Mouse (Mus musculus): ENCODE measurements around the gene Slc2a4. TPM values are rescaled to one million over a fixed set of nuclear protein-coding genes. Genes with fewer than 3 reads are reported as not detected.
A peak's percentile ranks its signal among the peaks of the same experiment; 100 is the strongest.
"Not testable (repeated sequence)": the region's sequence is repeated elsewhere in the genome, so short reads cannot be mapped to it uniquely, and the experiment has no call there.

Gene Slc2a4
- polyA plus RNA-seq, 1 experiment from 2014 or later, result 25.8 TPM

GRCm38 (mm10) chr11:69917379-69917948, 30.5 kb downstream of the Slc2a4 start:
- 83% methylated on average over 8 of the region's 8 CpGs for WGBS
- Histone ChIP-seq H3K4me3 (no peak overlapping the region), H3K4me2 (peak overlapping the region; percentile 91; the same call in 1 of the 2 replicates), H3K9ac (no peak overlapping the region), H3K27me3 (replicated peaks) (no peaks in the 10 kb centered on the region), H3K9me3 (no peaks in the 10 kb centered on the region), H3K27ac (replicated peaks) (no peak overlapping the region), H3K4me1 (peaks cover 66% of the 10 kb centered on the region), H3K36me3 (peaks cover 56% of the 10 kb centered on the region)
- ATAC-seq (ENCODE audit: extremely low read depth, insufficient number of reproducible peaks, low FRiP score, low TSS enrichment), result no peak

GRCm38 (mm10) chr11:69916652-69917378, 31.2 kb downstream of the Slc2a4 start:
- Histone ChIP-seq H3K27ac (replicated peaks) (peak overlapping the region; percentile 10; the same call in 1 of the 2 replicates), H3K4me2 (peak overlapping the region; percentile 91), H3K36me3 (peaks cover 62% of the 10 kb centered on the region), H3K4me3 (0 out of 2 replicates have a peak overlapping the region, but pooled peaks have one; percentile 13), H3K4me1 (peaks cover 61% of the 10 kb centered on the region)
- WGBS, result 65% methylated on average over 7 of the region's 7 CpGs
- not testable (repeated sequence) for H3K9ac ChIP-seq; H3K27me3 ChIP-seq (replicated peaks); H3K9me3 ChIP-seq; ATAC-seq (ENCODE audit: extremely low read depth, insufficient number of reproducible peaks, low FRiP score, low TSS enrichment)

- WGBS, result 41% methylated on average over 5 of the region's 5 CpGs
- ATAC-seq (ENCODE audit: extremely low read depth, insufficient number of reproducible peaks, low FRiP score, low TSS enrichment), result no peak
- Histone ChIP-seq H3K27ac (replicated peaks) (peak overlapping the region; percentile 10; the same call in 1 of the 2 replicates), H3K4me2 (peak overlapping the region; percentile 91), H3K9me3 (no peaks in the 10 kb centered on the region), H3K27me3 (replicated peaks) (no peaks in the 10 kb centered on the region), H3K4me3 (peak overlapping the region; percentile 79), H3K9ac (peak overlapping the region; percentile 89), H3K4me1 (peaks cover 61% of the 10 kb centered on the region), H3K36me3 (peaks cover 71% of the 10 kb centered on the region)
Measured at GRCm38 (mm10) chr11:69915667-69916627, 32.0 kb downstream of the Slc2a4 start.

GRCm38 (mm10) chr11:69914917-69915430, 33.0 kb downstream of the Slc2a4 start:
- Histone ChIP-seq H3K9me3 (no peaks in the 10 kb centered on the region), H3K36me3 (peaks cover 81% of the 10 kb centered on the region), H3K4me2 (peak overlapping the region; percentile 91), H3K4me3 (peak overlapping the region; percentile 79), H3K27ac (replicated peaks) (peak overlapping the region; percentile 87), H3K9ac (peak overlapping the region; percentile 89), H3K4me1 (peaks cover 61% of the 10 kb centered on the region), H3K27me3 (replicated peaks) (no peaks in the 10 kb centered on the region)
- ATAC-seq (ENCODE audit: extremely low read depth, insufficient number of reproducible peaks, low FRiP score, low TSS enrichment), result no peak
- 33% methylated on average over 9 of the region's 9 CpGs for WGBS

- Histone ChIP-seq H3K9ac (peak overlapping the region; percentile 89), H3K4me3 (peak overlapping the region; percentile 79), H3K27ac (replicated peaks) (peak overlapping the region; percentile 87), H3K9me3 (no peaks in the 10 kb centered on the region), H3K4me1 (peaks cover 59% of the 10 kb centered on the region), H3K4me2 (peak overlapping the region; percentile 91), H3K36me3 (peaks cover 87% of the 10 kb centered on the region), H3K27me3 (replicated peaks) (no peaks in the 10 kb centered on the region)
- no peak; the same call in 1 of the 2 replicates for ATAC-seq (ENCODE audit: extremely low read depth, insufficient number of reproducible peaks, low FRiP score, low TSS enrichment)
- 3% methylated on average over 17 of the region's 17 CpGs for WGBS
Measured at GRCm38 (mm10) chr11:69914372-69914764, 33.6 kb downstream of the Slc2a4 start.

GRCm38 (mm10) chr11:69913554-69914371, 34.2 kb downstream of the Slc2a4 start, which contains the start of gene Gps2:
Gps2 (plus strand) TSS chr11:69913888.
- peak within 1 kb of the TSS; percentile 91 for H3K4me2 ChIP-seq
- H3K27me3 ChIP-seq (replicated peaks), result no peaks in the 10 kb centered on the region
- peak within 1 kb of the TSS; percentile 79 for H3K4me3 ChIP-seq
- 2% methylated on average over 59 of the region's 61 CpGs for WGBS
- H3K4me1 ChIP-seq, result peaks cover 52% of the 10 kb centered on the region
- H3K27ac ChIP-seq (replicated peaks), result peak within 1 kb of the TSS; percentile 87
- ATAC-seq (ENCODE audit: extremely low read depth, insufficient number of reproducible peaks, low FRiP score, low TSS enrichment), result peak; percentile 79
- H3K36me3 ChIP-seq, result peaks cover 89% of the 10 kb centered on the region
- H3K9me3 ChIP-seq, result no peaks in the 10 kb centered on the region
- peak within 1 kb of the TSS; percentile 89 for H3K9ac ChIP-seq

GRCm38 (mm10) chr11:69912716-69913530, 35.1 kb downstream of the Slc2a4 start:
- Histone ChIP-seq H3K9ac (peak overlapping the region; percentile 89), H3K27ac (replicated peaks) (0 out of 2 replicates have a peak overlapping the region, but pooled peaks have one; percentile 21), H3K36me3 (peaks cover 89% of the 10 kb centered on the region), H3K4me1 (peaks cover 44% of the 10 kb centered on the region), H3K4me3 (peak overlapping the region; percentile 79), H3K9me3 (no peaks in the 10 kb centered on the region), H3K27me3 (replicated peaks) (no peaks in the 10 kb centered on the region), H3K4me2 (peak overlapping the region; percentile 91)
- ATAC-seq (ENCODE audit: extremely low read depth, insufficient number of reproducible peaks, low FRiP score, low TSS enrichment), result no peak
- 72% methylated on average over 15 of the region's 15 CpGs for WGBS

GRCm38 (mm10) chr11:69911701-69912100, 36.3 kb downstream of the Slc2a4 start:
- peaks cover 32% of the 10 kb centered on the region for H3K4me1 ChIP-seq
- H3K4me2 ChIP-seq, result no peak overlapping the region
- H3K27me3 ChIP-seq (replicated peaks), result no peaks in the 10 kb centered on the region
- no peak overlapping the region for H3K4me3 ChIP-seq
- peaks cover 89% of the 10 kb centered on the region for H3K36me3 ChIP-seq
- no peaks in the 10 kb centered on the region for H3K9me3 ChIP-seq
- 88% methylated on average over 5 of the region's 6 CpGs for whole genome bisulfite sequencing
- no peak overlapping the region for H3K27ac ChIP-seq (replicated peaks)
- no peak for ATAC-seq (ENCODE audit: extremely low read depth, insufficient number of reproducible peaks, low FRiP score, low TSS enrichment)
- no peak overlapping the region for H3K9ac ChIP-seq

- Histone ChIP-seq H3K9ac (0 out of 2 replicates have a peak overlapping the region, but pooled peaks have one; percentile 19), H3K9me3 (no peaks in the 10 kb centered on the region), H3K4me2 (no peak overlapping the region), H3K27me3 (replicated peaks) (no peaks in the 10 kb centered on the region), H3K36me3 (peaks cover 89% of the 10 kb centered on the region), H3K4me1 (peaks cover 25% of the 10 kb centered on the region), H3K27ac (replicated peaks) (no peak overlapping the region), H3K4me3 (no peak overlapping the region)
- 90% methylated on average over 17 of the region's 17 CpGs for WGBS
- no peak for ATAC-seq (ENCODE audit: extremely low read depth, insufficient number of reproducible peaks, low FRiP score, low TSS enrichment)
Measured at GRCm38 (mm10) chr11:69910781-69911560, 37.0 kb downstream of the Slc2a4 start.
